Mouse (Mus musculus): ENCODE results near the gene Tmem186. TPM values are rescaled to one million over a fixed set of nuclear protein-coding genes. Genes with fewer than 3 reads are reported as not detected.

Tmem186 gene
- polyA plus RNA-seq, 1 experiment: not detected

DNA sequence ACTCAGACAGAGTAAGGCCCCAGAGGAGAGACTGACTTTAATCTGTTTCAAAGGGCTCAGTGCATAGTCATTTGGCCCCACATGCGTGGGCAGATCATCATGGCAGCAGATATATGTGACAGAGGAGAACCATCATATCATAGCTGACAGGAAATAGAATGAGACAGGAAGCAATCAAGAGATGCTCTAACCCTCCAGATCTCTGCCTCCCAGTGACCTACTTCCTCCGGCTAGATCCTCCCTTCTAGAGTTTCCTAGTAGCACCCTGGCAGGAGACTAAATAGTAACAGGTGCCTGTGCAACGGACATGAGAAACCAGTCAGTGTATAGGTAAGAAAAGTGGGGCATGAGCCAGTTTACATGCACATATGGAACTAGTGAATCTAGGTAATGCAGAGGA lies 27.1 kb downstream of the Tmem186 start:
- Histone ChIP-seq H3K4me1 (ENCODE audit: control insufficient read depth, insufficient read depth, low read length) (no peaks in the 10 kb centered on the region), H3K4me3 (ENCODE audit: insufficient read depth, low read depth, low read length) (no peak overlapping the region), H3K27ac (ENCODE audit: insufficient read depth, low read depth, low read length) (no peak overlapping the region)
- TF ChIP-seq POLR2A (IDR thresholded peaks at IDR 0.05; ENCODE audit: insufficient read depth, low read depth, low read length) (no peak), CTCF (IDR thresholded peaks at IDR 0.05; ENCODE audit: insufficient read depth, low read depth, low read length) (no peak)
- WGBS: 77% methylated on average over 3 of the region's 3 CpGs

DNA sequence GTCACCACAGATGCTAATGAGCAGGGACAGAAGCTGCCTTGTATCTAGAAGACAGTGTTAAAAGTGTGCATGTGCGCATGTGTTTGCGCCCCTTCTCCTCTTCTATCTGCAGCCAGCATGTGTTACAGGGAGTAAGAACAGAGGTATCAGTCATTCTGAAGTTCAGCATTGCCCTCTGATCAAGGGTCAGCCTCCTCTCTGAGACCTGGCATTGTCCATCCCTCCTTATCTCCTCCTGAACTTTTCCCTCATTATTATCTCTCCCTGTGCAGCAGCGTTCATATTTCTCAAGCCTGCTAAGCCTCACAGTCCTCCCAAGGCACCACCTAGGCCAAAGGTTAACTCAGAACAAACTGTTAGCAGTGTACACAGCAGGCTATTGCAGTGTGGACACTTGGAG lies 33.7 kb downstream of the Tmem186 start:
- Histone ChIP-seq H3K4me1 (ENCODE audit: control insufficient read depth, insufficient read depth, low read length) (no peaks in the 10 kb centered on the region), H3K4me3 (ENCODE audit: insufficient read depth, low read depth, low read length) (no peak overlapping the region), H3K27ac (ENCODE audit: insufficient read depth, low read depth, low read length) (no peak overlapping the region)
- 92% methylated on average over 3 of the region's 3 CpGs for WGBS
- TF ChIP-seq CTCF (IDR thresholded peaks at IDR 0.05; ENCODE audit: insufficient read depth, low read depth, low read length) (no peak), POLR2A (IDR thresholded peaks at IDR 0.05; ENCODE audit: insufficient read depth, low read depth, low read length) (no peak)

DNA sequence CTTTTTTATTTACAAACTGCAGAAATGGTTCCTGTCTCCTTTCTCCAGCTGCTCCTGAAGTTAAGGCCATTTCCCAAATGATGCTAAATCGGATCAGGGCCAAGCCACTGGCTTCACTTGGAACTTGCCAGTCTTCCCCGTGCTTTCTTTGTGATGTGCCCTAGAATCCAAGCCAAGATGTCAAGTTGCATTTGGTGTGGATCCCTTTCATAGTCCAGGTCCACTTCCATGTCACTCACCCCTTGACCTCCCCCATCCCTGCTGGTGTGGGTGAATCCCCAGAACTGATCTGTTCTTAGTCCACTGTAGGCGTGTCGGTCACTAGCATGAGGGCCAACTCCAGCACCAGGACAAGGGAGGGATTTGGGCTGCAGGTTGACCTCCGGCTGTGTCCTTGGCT lies 40.0 kb downstream of the Tmem186 start:
- Histone ChIP-seq H3K4me1 (ENCODE audit: control insufficient read depth, insufficient read depth, low read length) (peaks cover 19% of the 10 kb centered on the region), H3K27ac (ENCODE audit: insufficient read depth, low read depth, low read length) (no peak overlapping the region), H3K4me3 (ENCODE audit: insufficient read depth, low read depth, low read length) (no peak overlapping the region)
- no peak for TF ChIP-seq POLR2A (IDR thresholded peaks at IDR 0.05; ENCODE audit: insufficient read depth, low read depth, low read length)
- TF ChIP-seq CTCF (IDR thresholded peaks at IDR 0.05; ENCODE audit: insufficient read depth, low read depth, low read length): no peak
- whole genome bisulfite sequencing: 81% methylated on average over 5 of the region's 5 CpGs

DNA sequence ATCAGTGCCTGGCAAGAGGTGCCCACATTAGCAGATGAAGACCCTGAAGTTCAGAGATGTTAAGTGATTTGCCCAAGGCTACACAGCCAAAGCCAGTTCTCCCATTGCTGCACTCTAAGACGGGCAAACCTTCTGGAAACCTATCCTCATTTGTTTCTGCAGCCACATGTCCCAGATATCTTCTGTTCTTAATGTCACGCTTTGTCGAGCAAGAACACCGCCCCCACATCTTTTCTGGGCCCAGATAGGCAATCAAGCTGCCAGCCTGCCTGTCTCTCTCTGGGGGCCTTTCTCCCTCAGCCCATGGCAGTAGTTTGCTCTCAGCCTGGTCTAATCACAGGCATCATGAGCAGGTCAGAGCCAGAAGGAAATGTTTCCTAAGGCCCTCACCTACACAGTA lies 41.2 kb downstream of the Tmem186 start:
- TF ChIP-seq CTCF (IDR thresholded peaks at IDR 0.05; ENCODE audit: insufficient read depth, low read depth, low read length): no peak
- TF ChIP-seq POLR2A (IDR thresholded peaks at IDR 0.05; ENCODE audit: insufficient read depth, low read depth, low read length): no peak
- H3K27ac ChIP-seq (ENCODE audit: insufficient read depth, low read depth, low read length): peak overlapping the region; percentile 71
- peaks cover 23% of the 10 kb centered on the region for H3K4me1 ChIP-seq (ENCODE audit: control insufficient read depth, insufficient read depth, low read length)
- no peak overlapping the region for H3K4me3 ChIP-seq (ENCODE audit: insufficient read depth, low read depth, low read length)
- WGBS: 31% methylated on average over 4 of the region's 4 CpGs

DNA sequence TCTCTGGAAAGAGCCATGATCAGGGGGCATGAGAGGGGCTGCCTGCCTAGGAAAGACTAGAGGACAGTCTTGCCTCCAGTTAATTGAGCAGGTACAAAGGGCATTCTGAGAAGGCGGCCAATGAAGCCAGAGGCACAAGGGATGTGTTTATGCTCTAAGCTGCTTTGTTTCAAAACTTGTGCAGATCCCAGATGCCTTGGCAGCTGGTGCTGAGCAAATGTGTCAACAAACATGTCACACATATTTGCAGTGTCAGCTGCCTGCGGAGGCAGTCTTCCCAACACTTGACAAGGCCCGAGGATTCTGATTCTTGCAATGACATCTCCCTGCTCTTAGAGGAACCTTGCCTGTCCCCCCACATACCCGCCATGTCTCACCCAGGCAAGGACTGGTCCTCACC lies 42.1 kb downstream of the Tmem186 start:
- H3K4me1 ChIP-seq (ENCODE audit: control insufficient read depth, insufficient read depth, low read length): peaks cover 23% of the 10 kb centered on the region
- no peak for TF ChIP-seq POLR2A (IDR thresholded peaks at IDR 0.05; ENCODE audit: insufficient read depth, low read depth, low read length)
- 53% methylated on average over 4 of the region's 4 CpGs for WGBS
- H3K4me3 ChIP-seq (ENCODE audit: insufficient read depth, low read depth, low read length): no peak overlapping the region
- peak overlapping the region; percentile 71; the same call in 1 of the 2 replicates for H3K27ac ChIP-seq (ENCODE audit: insufficient read depth, low read depth, low read length)

DNA sequence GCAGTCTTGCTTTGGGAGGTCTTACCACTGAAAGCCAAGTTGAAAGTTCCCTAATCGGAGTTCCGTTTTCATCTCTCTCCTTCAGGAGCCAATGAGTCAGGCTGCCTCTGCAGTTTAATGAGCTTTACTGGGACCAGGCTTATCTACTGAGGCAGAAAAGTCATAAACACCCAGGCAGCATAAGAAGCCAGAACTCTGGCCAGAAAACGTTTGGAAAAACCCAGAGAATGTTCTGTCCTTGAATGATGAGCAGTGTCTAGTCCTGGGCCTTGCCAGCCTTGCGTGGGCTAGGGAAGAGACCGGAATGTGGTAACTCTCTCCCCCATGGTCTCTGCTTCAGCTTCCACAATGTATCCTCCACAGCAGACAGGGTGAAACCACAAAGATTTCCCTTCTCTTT lies 52.5 kb downstream of the Tmem186 start:
- TF ChIP-seq POLR2A (IDR thresholded peaks at IDR 0.05; ENCODE audit: insufficient read depth, low read depth, low read length) (no peak), CTCF (IDR thresholded peaks at IDR 0.05; ENCODE audit: insufficient read depth, low read depth, low read length) (no peak)
- WGBS: 68% methylated on average over 5 of the region's 5 CpGs
- Histone ChIP-seq H3K27ac (ENCODE audit: insufficient read depth, low read depth, low read length) (no peak overlapping the region), H3K4me3 (ENCODE audit: insufficient read depth, low read depth, low read length) (no peak overlapping the region), H3K4me1 (ENCODE audit: control insufficient read depth, insufficient read depth, low read length) (peaks cover 2% of the 10 kb centered on the region; the same call in 1 of the 2 replicates)

DNA sequence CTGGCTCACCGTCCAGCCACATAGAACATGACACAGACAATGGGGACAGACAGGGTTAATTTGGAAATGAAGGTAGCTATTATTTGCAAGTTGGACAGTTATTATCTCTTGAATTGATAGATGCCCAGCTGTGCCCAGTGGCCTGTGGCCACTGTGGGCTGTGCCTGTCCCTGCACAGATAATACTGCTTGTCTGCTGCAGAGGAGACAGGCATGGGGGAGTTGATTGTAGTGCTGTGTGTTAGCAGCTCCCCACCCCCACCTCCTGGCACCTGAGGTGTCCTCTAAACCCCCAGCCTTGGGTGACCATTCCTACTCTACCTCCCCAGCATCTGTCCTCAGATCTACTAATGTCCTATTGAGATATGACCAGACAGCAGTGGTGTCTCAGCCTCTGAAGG lies 53.3 kb downstream of the Tmem186 start:
- no peak for TF ChIP-seq POLR2A (IDR thresholded peaks at IDR 0.05; ENCODE audit: insufficient read depth, low read depth, low read length)
- TF ChIP-seq CTCF (IDR thresholded peaks at IDR 0.05; ENCODE audit: insufficient read depth, low read depth, low read length): no peak
- WGBS: 68% methylated on average over 1 of the region's 1 CpGs
- H3K4me3 ChIP-seq (ENCODE audit: insufficient read depth, low read depth, low read length): no peak overlapping the region
- peaks cover 2% of the 10 kb centered on the region; the same call in 1 of the 2 replicates for H3K4me1 ChIP-seq (ENCODE audit: control insufficient read depth, insufficient read depth, low read length)
- no peak overlapping the region for H3K27ac ChIP-seq (ENCODE audit: insufficient read depth, low read depth, low read length)

Other genes with a start within 250 kb of the Tmem186 start
- gene Tmem114, start 212.6 kb downstream of the Tmem186 start, polyA plus RNA-seq (2012; ENCODE audit: insufficient read depth, insufficient read length, low replicate concordance, missing spikeins): not detected in 2 replicates
- gene Mettl22, start 166.9 kb downstream of the Tmem186 start, polyA plus RNA-seq (2012; ENCODE audit: insufficient read depth, insufficient read length, low replicate concordance, missing spikeins): not detected in 2 replicates
- gene Abat, start 124.3 kb downstream of the Tmem186 start, polyA plus RNA-seq (2012; ENCODE audit: insufficient read depth, insufficient read length, low replicate concordance, missing spikeins): 131 and 165 TPM in 2 replicates
- not detected in 2 replicates for gene Pmm2, start within 50 bp of the Tmem186 start, polyA plus RNA-seq (2012; ENCODE audit: insufficient read depth, insufficient read length, low replicate concordance, missing spikeins)
- gene Carhsp1, start 34.4 kb upstream of the Tmem186 start, polyA plus RNA-seq (2012; ENCODE audit: insufficient read depth, insufficient read length, low replicate concordance, missing spikeins): not detected in 2 replicates
- not detected in 2 replicates for gene Gm5767, start 43.1 kb upstream of the Tmem186 start, polyA plus RNA-seq (2012; ENCODE audit: insufficient read depth, insufficient read length, low replicate concordance, missing spikeins)
- gene Usp7, start 154.6 kb upstream of the Tmem186 start, polyA plus RNA-seq (2012; ENCODE audit: insufficient read depth, insufficient read length, low replicate concordance, missing spikeins): 486 TPM in 1 of 2 replicates, not detected in the other
- 90.2 TPM in 1 of 2 replicates, not detected in the other for gene 1810013L24Rik, start 192.4 kb upstream of the Tmem186 start, polyA plus RNA-seq (2012; ENCODE audit: insufficient read depth, insufficient read length, low replicate concordance, missing spikeins)